Mouse (Mus musculus) brain, adult 2 months (tissue): ENCODE results near the gene Ppp1r13b.

Experiments
- DNase-seq: peaks from one replicate; pipeline ENCODE4 v3.0.0; 2011; ENCODE audit warnings: low read depth, low spot score

The Ppp1r13b gene

GRCm38 (mm10) chr12:111916514-111917217, 8.8 kb upstream of the Ppp1r13b start:
- no peak for DNase-seq

GRCm38 (mm10) chr12:111915781-111916180, 7.9 kb upstream of the Ppp1r13b start:
- DNase-seq = no peak

GRCm38 (mm10) chr12:111914031-111914430, 6.1 kb upstream of the Ppp1r13b start:
- no peak for DNase-seq

- DNase-seq = no peak
Measured at GRCm38 (mm10) chr12:111912802-111913201, 4.9 kb upstream of the Ppp1r13b start.

GRCm38 (mm10) chr12:111911796-111912195, 3.9 kb upstream of the Ppp1r13b start:
- DNase-seq = no peak

- no peak for DNase-seq
Measured at GRCm38 (mm10) chr12:111911171-111911760, 3.4 kb upstream of the Ppp1r13b start.

GRCm38 (mm10) chr12:111908997-111909550, 1.2 kb upstream of the Ppp1r13b start:
- no peak for DNase-seq

- DNase-seq = peak; percentile 62
Measured at GRCm38 (mm10) chr12:111907421-111907891, 454 bp downstream of the Ppp1r13b start.

GRCm38 (mm10) chr12:111906309-111906875, 1.5 kb downstream of the Ppp1r13b start:
- DNase-seq = no peak

GRCm38 (mm10) chr12:111902488-111902887, 5.4 kb downstream of the Ppp1r13b start:
- no peak for DNase-seq

GRCm38 (mm10) chr12:111901105-111901875, 6.6 kb downstream of the Ppp1r13b start:
- peak; percentile 81 for DNase-seq

- no peak for DNase-seq
Measured at GRCm38 (mm10) chr12:111899646-111900045, 8.3 kb downstream of the Ppp1r13b start.

GRCm38 (mm10) chr12:111898686-111899085, 9.2 kb downstream of the Ppp1r13b start:
- DNase-seq = no peak

GRCm38 (mm10) chr12:111896908-111897661, 10.8 kb downstream of the Ppp1r13b start:
- no peak for DNase-seq

- DNase-seq = peak; percentile 62
Measured at GRCm38 (mm10) chr12:111894082-111894481, 13.8 kb downstream of the Ppp1r13b start.

GRCm38 (mm10) chr12:111892981-111893380, 14.9 kb downstream of the Ppp1r13b start:
- no peak for DNase-seq

GRCm38 (mm10) chr12:111891800-111892199, 16.1 kb downstream of the Ppp1r13b start:
- DNase-seq = no peak

GRCm38 (mm10) chr12:111889251-111889650, 18.7 kb downstream of the Ppp1r13b start:
- DNase-seq = no peak

GRCm38 (mm10) chr12:111888303-111888864, 19.5 kb downstream of the Ppp1r13b start:
- peak; percentile 74 for DNase-seq

GRCm38 (mm10) chr12:111887005-111887404, 20.9 kb downstream of the Ppp1r13b start:
- no peak for DNase-seq

GRCm38 (mm10) chr12:111882852-111883251, 25.1 kb downstream of the Ppp1r13b start:
- DNase-seq = no peak
